Mouse (Mus musculus): ENCODE measurements around the gene Ccdc51.

DNA sequence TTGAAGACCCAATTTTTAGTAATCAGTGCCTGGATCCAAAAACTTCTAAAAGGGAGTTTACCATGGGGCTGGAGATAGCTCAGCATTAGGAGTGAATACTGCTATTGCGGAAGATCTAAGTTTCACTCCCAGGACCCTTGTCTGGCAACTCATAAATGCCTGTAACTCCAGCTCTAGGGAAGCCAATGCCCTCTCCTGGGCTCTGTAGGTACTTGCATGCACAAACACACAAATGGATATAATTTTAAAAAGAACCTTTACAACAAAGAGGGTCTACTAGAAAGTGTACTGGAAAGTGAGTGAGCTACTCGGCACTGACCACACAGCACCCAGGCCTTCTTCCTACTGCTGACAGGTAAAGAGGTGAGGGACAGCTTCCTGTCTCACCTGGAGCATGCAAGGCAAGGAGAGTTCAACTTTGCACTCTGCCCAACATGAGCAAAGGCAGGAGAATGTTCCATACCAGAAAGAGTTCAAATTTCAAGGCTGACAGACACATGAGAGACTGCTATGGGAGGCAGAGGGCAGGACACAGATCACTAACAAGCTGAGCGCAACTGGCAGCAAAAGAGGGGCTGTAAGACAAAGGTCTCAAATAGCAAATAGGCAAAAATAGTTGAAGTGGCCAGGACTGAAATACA, 14.1 kb upstream of the Ccdc51 start:
- no peak for TF ChIP-seq CTCF (IDR thresholded peaks at IDR 0.05; ENCODE audit: low read depth, low read length)
- TF ChIP-seq EP300 (IDR thresholded peaks at IDR 0.05; ENCODE audit: insufficient read depth, low read depth, low read length), result no peak

Data from ES-Bruce4 (cell line).